27 mouse cellular contexts compared by ENCODE assay signal in the genomic region with DNA sequence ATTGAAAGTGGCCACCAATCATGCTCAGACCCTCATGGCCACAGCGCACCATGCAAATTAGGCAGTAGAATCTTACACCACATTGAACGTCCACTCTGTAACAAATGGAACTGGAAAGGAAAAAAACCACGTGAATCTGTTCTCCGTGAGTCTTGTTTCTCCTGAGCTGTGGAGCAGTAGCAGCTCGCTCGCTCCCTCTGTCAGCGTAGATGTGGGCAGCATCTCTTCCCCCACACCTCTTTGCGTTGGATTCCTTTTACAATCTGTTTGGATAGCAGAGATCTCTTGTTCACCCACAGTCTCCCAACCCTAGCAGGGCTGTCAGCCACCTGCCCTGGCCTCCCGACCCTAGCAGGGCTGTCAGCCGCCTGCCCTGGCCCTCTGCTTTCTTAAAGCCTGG.
"Had no signal": no experiment of that assay in that cellular context is flagged by ENCODE, and none has a peak within 500 bp of the region (broad histone marks: within the 10 kb centered on the region; RNA-seq: fewer than 3 reads in every experiment).

No protein-coding gene starts in this region.

- ATAC-seq: hindbrain, embryonic 16.5 days; inflammation-experienced regulatory T-cells, adult 6 months; intestine, embryonic 15.5 days; intestine, postnatal 0 days had no signal

- H3K4me1 ChIP-seq: hindbrain, embryonic 10.5 days; hindbrain, embryonic 12.5 days; intestine, embryonic 15.5 days; limb, embryonic 10.5 days; liver, embryonic 13.5 days had no signal

- H3K27ac ChIP-seq: gastrocnemius, adult 2 months; heart, embryonic 10.5 days; hindbrain, embryonic 10.5 days; hindbrain, embryonic 12.5 days; hindbrain, embryonic 14.5 days; intestine, embryonic 15.5 days; kidney, postnatal 0 days; layer of hippocampus, adult 2 months; left cerebral cortex, adult 2 months; limb, embryonic 10.5 days; limb, embryonic 12.5 days; liver, embryonic 13.5 days had no signal

- H3K4me2 ChIP-seq: heart, embryonic 12.5 days; hindbrain, embryonic 12.5 days; hindbrain, embryonic 14.5 days; intestine, embryonic 15.5 days; limb, embryonic 12.5 days; liver, embryonic 11.5 days; liver, embryonic 13.5 days had no signal

- H3K27me3 ChIP-seq: heart, embryonic 12.5 days; intestine, embryonic 15.5 days; limb, embryonic 12.5 days; liver, embryonic 13.5 days had no signal

- H3K9ac ChIP-seq: heart, embryonic 12.5 days; hindbrain, embryonic 12.5 days; hindbrain, embryonic 14.5 days; intestine, embryonic 15.5 days; limb, embryonic 12.5 days; liver, embryonic 13.5 days had no signal

- H3K36me3 ChIP-seq: heart, embryonic 10.5 days; heart, embryonic 12.5 days; hindbrain, embryonic 10.5 days; intestine, embryonic 15.5 days; limb, embryonic 10.5 days; limb, embryonic 12.5 days; liver, embryonic 13.5 days had no signal

- H3K4me3 ChIP-seq: gastrocnemius, adult 2 months; heart, embryonic 10.5 days; heart, embryonic 12.5 days; hindbrain, embryonic 10.5 days; hindbrain, embryonic 12.5 days; intestine, embryonic 15.5 days; layer of hippocampus, adult 2 months; left cerebral cortex, adult 2 months; limb, embryonic 10.5 days; limb, embryonic 12.5 days; liver, embryonic 13.5 days had no signal

- H3K9me3 ChIP-seq: intestine, embryonic 15.5 days; limb, embryonic 10.5 days; liver, embryonic 13.5 days had no signal

- DNase-seq: gastrocnemius, adult 2 months; gastrocnemius, postnatal 10 days; gastrocnemius, postnatal 25 days; heart, adult 18-20 months; heart, postnatal 10 days; heart, postnatal 4 days; kidney, adult 2 months; kidney, adult 9 months; kidney, postnatal 14 days; kidney, postnatal 4 days; liver; liver, embryonic 13.5 days had no signal
